Mouse (Mus musculus) midbrain, embryonic 10.5 days (tissue): ENCODE results near the gene Ttc13. TPM values are rescaled to one million over a fixed set of nuclear protein-coding genes. Genes with fewer than 3 reads are reported as not detected.

Source experiments
- DNase-seq: peaks from one replicate; pipeline ENCODE4 v3.0.0-alpha.2; 2017; ENCODE audit warnings: low spot score
- H3K27ac ChIP-seq: fragments of 300-500 bp; sonication (generic); replicated peaks from 2 replicates; pipeline ENCODE4 v1.5.1; 2016; ENCODE audit warnings: mild to moderate bottlenecking
- H3K27me3 ChIP-seq: fragments of 300-500 bp; sonication (generic); 2 replicates; pipeline ENCODE4 v1.6.1; 2016; ENCODE audit warnings: low read depth, mild to moderate bottlenecking; ENCODE audit not compliant: poor library complexity, severe bottlenecking
- H3K36me3 ChIP-seq: fragments of 300-500 bp; sonication (generic); 2 replicates; pipeline ENCODE4 v1.6.1; 2016; ENCODE audit warnings: mild to moderate bottlenecking, moderate library complexity
- H3K4me1 ChIP-seq: fragments of 300-500 bp; sonication (generic); 2 replicates; pipeline ENCODE4 v1.6.1; 2016
- H3K4me3 ChIP-seq: fragments of 300-500 bp; sonication (generic); 2 replicates; pipeline ENCODE4 v1.5.1; 2016; ENCODE audit warnings: mild to moderate bottlenecking, moderate library complexity
- H3K9me3 ChIP-seq: fragments of 300-500 bp; sonication (generic); replicated peaks from 2 replicates; pipeline ENCODE4 v1.6.1; 2016; ENCODE audit warnings: mild to moderate bottlenecking
- WGBS: fragments of 180-500 bp; shearing (Covaris S2); methylation state at CpG from one replicate; pipeline ENCODE4 v1.1.7; 2016; 5-methylcytosine and 5-hydroxymethylcytosine counted together
- polyA plus RNA-seq: library from polyadenylated mRNA; unstranded; fragments of >200 nt; fragmentation: Nextera tagmentation; extraction: Ambion mirVana; gene quantifications from 2 replicates; pipeline ENCODE4 v1.2.1, GENCODE M21; 2016

The Ttc13 gene
- polyA plus RNA-seq: 53.3 and 56.0 TPM in 2 replicates

GRCm38 (mm10) chr8:124721862-124722515 is at the start of gene Ttc13, which contains the start of gene Arv1:
Gene Ttc13, minus strand, starts transcription at chr8:124721983.
Gene Arv1, plus strand, starts transcription at chr8:124722139.
- H3K4me1 ChIP-seq: peaks cover 28% of the 10 kb centered on the region
- no peaks in the 10 kb centered on the region for H3K27me3 ChIP-seq
- no peaks in the 10 kb centered on the region for H3K9me3 ChIP-seq
- peak within 1 kb of the TSS; percentile 98 for H3K4me3 ChIP-seq
- under 1% methylated on average over 55 of the region's 59 CpGs for WGBS
- peak; percentile 94 for DNase-seq
- peaks cover 34% of the 10 kb centered on the region for H3K36me3 ChIP-seq
- H3K27ac ChIP-seq: peak within 1 kb of the TSS; percentile 91

DNA sequence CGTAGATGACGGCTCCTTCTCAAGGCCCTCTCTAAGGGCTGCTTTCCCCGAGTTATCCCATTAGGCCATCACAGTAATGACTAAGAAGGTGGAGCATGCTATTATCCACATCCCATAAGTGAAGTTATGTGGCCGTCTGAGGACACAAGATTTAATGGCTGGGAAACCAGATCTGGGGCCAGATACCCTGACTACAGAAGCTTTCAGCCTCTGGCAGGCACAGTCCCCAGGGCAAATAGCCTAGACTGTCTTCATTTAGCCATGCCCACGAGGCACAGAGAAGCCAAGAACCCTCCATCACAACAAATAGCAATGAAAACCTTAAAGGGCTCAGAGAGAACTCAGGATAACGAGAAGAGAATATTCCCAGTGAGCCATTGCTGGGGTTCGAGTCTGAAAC is 41.3 kb upstream of the Ttc13 start:
- Histone ChIP-seq H3K4me3 (no peak overlapping the region), H3K4me1 (no peaks in the 10 kb centered on the region), H3K36me3 (no peaks in the 10 kb centered on the region), H3K27me3 (no peaks in the 10 kb centered on the region), H3K27ac (no peak overlapping the region), H3K9me3 (no peaks in the 10 kb centered on the region)
- 76% methylated on average over 7 of the region's 7 CpGs for WGBS
- no peak for DNase-seq

DNA sequence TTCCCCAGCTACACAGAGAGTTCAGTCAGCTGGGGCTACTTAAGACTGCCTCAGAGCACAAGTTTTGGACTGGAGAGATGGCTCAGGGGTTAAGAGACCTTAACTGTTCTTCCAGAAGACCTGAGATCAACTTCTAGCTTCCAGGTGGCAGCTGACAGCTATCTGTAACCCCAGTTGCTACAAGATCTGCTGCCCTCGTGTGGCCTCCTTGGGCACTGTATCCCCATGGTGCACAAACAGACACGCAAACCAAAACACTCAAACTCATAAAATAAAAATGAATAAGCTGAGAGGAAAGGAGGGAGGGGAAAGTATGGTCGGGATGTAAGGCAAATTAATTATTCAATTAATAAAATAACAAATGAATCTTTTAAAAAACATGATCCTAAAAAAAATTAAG is 36.8 kb upstream of the Ttc13 start:
- Histone ChIP-seq H3K27ac (no peak overlapping the region), H3K4me1 (peaks cover 19% of the 10 kb centered on the region), H3K36me3 (no peaks in the 10 kb centered on the region), H3K4me3 (no peak overlapping the region), H3K27me3 (peaks cover 24% of the 10 kb centered on the region), H3K9me3 (no peaks in the 10 kb centered on the region)
- DNase-seq: no peak
- 31% methylated on average over 3 of the region's 3 CpGs for WGBS

GRCm38 (mm10) chr8:124756601-124757000 is 34.8 kb upstream of the Ttc13 start:
- Histone ChIP-seq H3K36me3 (no peaks in the 10 kb centered on the region), H3K27me3 (peaks cover 44% of the 10 kb centered on the region), H3K4me1 (peaks cover 27% of the 10 kb centered on the region), H3K9me3 (no peaks in the 10 kb centered on the region), H3K27ac (no peak overlapping the region), H3K4me3 (no peak overlapping the region)
- DNase-seq: no peak
- 70% methylated on average over 5 of the region's 5 CpGs for WGBS

GRCm38 (mm10) chr8:124756153-124756552 is 34.4 kb upstream of the Ttc13 start:
- Histone ChIP-seq H3K27me3 (peaks cover 48% of the 10 kb centered on the region), H3K27ac (no peak overlapping the region), H3K9me3 (no peaks in the 10 kb centered on the region), H3K36me3 (no peaks in the 10 kb centered on the region), H3K4me3 (no peak overlapping the region), H3K4me1 (peaks cover 31% of the 10 kb centered on the region)
- 60% methylated on average over 2 of the region's 2 CpGs for WGBS
- DNase-seq: no peak

DNA sequence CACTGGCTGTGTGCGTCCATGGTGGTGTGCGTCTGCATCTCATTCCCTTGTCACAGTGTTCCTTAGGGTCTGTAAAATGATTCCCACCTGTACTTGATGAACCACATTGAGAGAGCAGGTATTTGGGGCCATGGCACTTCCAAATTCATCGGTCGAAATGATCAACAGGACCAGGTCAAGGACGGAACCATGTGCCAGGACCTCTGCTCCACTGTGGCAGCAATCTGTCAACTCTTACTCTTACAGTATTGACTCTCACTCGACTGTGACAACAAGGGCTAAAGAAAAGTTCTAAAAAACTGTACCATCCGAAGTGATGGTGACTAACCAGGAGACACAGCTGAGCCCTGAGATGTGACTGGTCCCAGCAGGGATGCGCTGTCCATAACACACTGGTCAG is 33.7 kb upstream of the Ttc13 start:
- Histone ChIP-seq H3K9me3 (no peaks in the 10 kb centered on the region), H3K4me1 (peaks cover 38% of the 10 kb centered on the region), H3K27ac (no peak overlapping the region), H3K4me3 (no peak overlapping the region), H3K36me3 (no peaks in the 10 kb centered on the region), H3K27me3 (peaks cover 55% of the 10 kb centered on the region)
- WGBS: 81% methylated on average over 8 of the region's 8 CpGs
- no peak for DNase-seq

DNA sequence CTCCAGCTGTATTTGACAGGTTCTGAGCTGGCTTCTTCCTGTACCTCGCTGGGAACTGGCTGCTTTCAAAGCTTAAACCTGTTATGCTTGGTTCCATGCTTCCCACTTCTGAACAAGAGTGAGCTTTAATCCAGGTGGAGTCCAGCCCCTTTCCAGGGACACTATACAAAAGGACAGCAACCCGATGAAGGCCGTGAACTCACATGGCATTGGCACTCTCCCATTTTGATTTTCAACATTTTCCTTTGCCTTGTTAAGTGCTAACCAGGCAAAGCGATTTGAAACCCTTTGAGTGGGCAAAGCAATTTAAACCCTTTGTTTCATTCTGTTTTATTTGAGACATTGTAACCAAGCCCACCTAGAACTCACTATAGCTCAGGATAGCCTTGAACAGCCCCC is 33.0 kb upstream of the Ttc13 start:
- Histone ChIP-seq H3K9me3 (no peaks in the 10 kb centered on the region), H3K4me1 (peaks cover 38% of the 10 kb centered on the region), H3K27ac (no peak overlapping the region), H3K4me3 (no peak overlapping the region), H3K27me3 (peaks cover 62% of the 10 kb centered on the region), H3K36me3 (no peaks in the 10 kb centered on the region)
- no peak for DNase-seq
- whole genome bisulfite sequencing: 48% methylated on average over 4 of the region's 4 CpGs

- DNase-seq: peak; percentile 30
- Histone ChIP-seq H3K27me3 (peaks cover 67% of the 10 kb centered on the region), H3K9me3 (no peaks in the 10 kb centered on the region), H3K36me3 (no peaks in the 10 kb centered on the region), H3K4me3 (no peak overlapping the region), H3K27ac (no peak overlapping the region), H3K4me1 (peaks cover 38% of the 10 kb centered on the region)
- WGBS: 18% methylated on average over 11 of the region's 11 CpGs
Measured at GRCm38 (mm10) chr8:124754101-124754791, 32.5 kb upstream of the Ttc13 start.

DNA sequence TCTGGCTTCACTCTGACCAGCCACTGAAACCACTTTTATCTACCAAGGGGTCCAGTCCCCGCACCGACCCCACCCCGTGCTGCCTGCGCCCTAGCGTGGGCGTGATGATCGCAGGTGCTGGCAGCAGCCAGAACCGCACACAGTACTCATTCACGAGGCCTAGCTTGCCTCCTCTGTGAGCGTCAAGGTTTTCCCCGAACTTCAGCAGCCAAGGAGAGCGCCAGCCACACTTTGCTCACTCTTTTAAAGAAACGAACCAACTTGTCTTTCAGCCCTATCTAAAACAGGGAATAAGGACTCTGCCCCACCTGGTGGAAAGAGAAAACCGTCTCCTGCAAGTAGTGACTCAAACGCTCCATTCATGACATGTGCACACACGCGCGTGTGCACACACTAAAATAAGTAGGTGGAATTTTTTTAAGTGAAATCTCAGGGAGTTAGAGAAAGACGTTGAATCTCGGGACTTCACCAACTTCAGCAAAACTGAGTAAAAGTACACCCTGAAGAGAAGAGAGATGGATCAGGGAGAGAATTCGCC is 30.6 kb upstream of the Ttc13 start:
- peaks cover 38% of the 10 kb centered on the region for H3K4me1 ChIP-seq
- peaks cover 73% of the 10 kb centered on the region for H3K27me3 ChIP-seq
- H3K27ac ChIP-seq: no peak overlapping the region
- H3K36me3 ChIP-seq: no peaks in the 10 kb centered on the region
- no peaks in the 10 kb centered on the region for H3K9me3 ChIP-seq
- H3K4me3 ChIP-seq: peak overlapping the region; percentile 65
- DNase-seq: no peak
- WGBS: 28% methylated on average over 21 of the region's 21 CpGs

DNA sequence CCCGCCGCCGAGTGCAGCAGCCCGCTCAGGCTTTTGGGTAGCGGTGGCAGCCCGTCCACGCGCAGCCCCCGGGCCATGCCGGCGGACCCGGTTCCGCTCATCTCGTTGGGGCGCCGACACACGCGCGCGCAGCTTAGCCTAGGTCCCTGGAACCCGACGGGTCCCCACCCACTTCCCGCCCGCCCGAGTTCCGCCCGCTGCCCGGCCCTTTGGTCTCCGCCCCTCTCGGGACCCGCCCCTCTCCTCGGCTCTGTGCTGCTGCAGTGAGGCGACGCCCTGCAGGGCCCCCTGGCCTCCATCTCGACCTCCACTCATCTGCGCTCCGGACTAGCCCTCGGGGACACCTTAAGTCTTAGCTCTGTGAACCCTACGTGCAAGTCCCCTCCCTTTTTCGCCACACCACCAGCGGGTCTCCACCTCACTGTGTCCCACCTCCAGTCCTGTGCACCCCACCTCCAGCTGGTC is 30.0 kb upstream of the Ttc13 start, which contains the start of gene Fam89a:
Fam89a (minus strand) TSS at position 124 of the 465 bp plus-strand sequence.
- Histone ChIP-seq H3K27me3 (peaks cover 73% of the 10 kb centered on the region), H3K4me1 (peaks cover 33% of the 10 kb centered on the region), H3K4me3 (peak within 1 kb of the TSS; percentile 65), H3K36me3 (no peaks in the 10 kb centered on the region), H3K9me3 (no peaks in the 10 kb centered on the region), H3K27ac (no peak within 1 kb of the TSS; the same call in 1 of the 2 replicates)
- peak; percentile 69 for DNase-seq
- 0% methylated on average over 40 of the region's 41 CpGs for WGBS

DNA sequence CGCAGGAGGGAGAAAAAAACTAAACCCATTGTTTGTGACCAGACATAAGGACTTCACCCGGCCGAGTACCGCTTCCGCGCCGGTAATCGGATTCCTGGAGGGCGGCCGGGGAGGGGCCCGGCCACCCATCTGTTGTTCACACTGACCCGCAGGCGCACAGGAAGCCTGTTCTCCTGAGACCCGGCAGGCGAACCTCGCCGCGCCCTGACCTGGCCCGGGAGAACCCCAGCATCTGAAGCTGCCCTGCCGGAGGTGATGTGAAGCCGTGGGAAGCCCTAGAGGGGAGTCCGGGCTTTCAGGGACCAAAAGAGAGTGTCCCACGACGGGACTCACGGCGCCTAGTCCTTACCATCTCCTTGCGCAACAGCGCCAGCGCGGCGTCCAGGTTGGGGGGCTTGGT is 29.4 kb upstream of the Ttc13 start:
- H3K27me3 ChIP-seq: peaks cover 72% of the 10 kb centered on the region
- under 1% methylated on average over 31 of the region's 31 CpGs for WGBS
- H3K9me3 ChIP-seq: no peaks in the 10 kb centered on the region
- H3K4me1 ChIP-seq: peaks cover 32% of the 10 kb centered on the region
- no peak overlapping the region; the same call in 1 of the 2 replicates for H3K27ac ChIP-seq
- no peaks in the 10 kb centered on the region for H3K36me3 ChIP-seq
- H3K4me3 ChIP-seq: peak overlapping the region; percentile 65
- peak; percentile 39 for DNase-seq

DNA sequence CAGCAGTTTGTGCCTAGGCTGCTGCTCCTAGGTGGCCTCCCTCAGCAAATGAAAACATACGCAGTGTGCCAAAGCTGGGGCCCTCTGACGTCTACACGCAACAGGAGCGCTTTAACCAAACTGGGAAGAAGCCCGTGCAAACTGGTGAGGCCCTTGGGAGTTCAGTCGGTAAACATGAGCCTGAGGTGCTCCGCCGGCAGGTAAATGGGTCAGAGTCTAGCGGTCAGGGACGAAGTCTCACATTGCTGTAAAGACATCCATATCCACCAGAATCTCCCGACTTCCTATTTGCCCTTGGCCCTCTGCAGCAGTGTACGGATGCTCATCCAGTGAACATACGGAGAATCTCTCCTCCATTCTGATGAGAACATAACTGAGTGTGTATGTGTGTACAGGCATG is 24.9 kb upstream of the Ttc13 start:
- 75% methylated on average over 13 of the region's 13 CpGs for WGBS
- peaks cover 17% of the 10 kb centered on the region for H3K4me1 ChIP-seq
- no peak overlapping the region for H3K27ac ChIP-seq
- H3K27me3 ChIP-seq: peaks cover 30% of the 10 kb centered on the region
- H3K9me3 ChIP-seq: no peaks in the 10 kb centered on the region
- no peak overlapping the region for H3K4me3 ChIP-seq
- peaks cover under 1% of the 10 kb centered on the region; the same call in 1 of the 2 replicates for H3K36me3 ChIP-seq
- no peak for DNase-seq

- H3K27ac ChIP-seq: no peak overlapping the region
- 98% methylated on average over 1 of the region's 1 CpGs for WGBS
- H3K4me1 ChIP-seq: peaks cover 5% of the 10 kb centered on the region; the same call in 1 of the 2 replicates
- DNase-seq: no peak
- no peaks in the 10 kb centered on the region for H3K27me3 ChIP-seq
- H3K4me3 ChIP-seq: no peak overlapping the region
- no peaks in the 10 kb centered on the region for H3K9me3 ChIP-seq
- peaks cover 57% of the 10 kb centered on the region for H3K36me3 ChIP-seq
Measured at GRCm38 (mm10) chr8:124739268-124739667, 17.5 kb upstream of the Ttc13 start.
